Mouse (Mus musculus) CH12F3 (cell line): Measurements from ENCODE around the gene Prdm10.

Experiments used
- in situ Hi-C: fragments of 300-500 bp; cut with MboI; formaldehyde crosslinking; loops from 2 replicates; pipeline ENCODE4 v1.14.3; 2020; ENCODE audit warnings: low sequenced_read_pairs

Prdm10 gene

GRCm38 (mm10) chr9:31280366-31281010 is at the start of gene Prdm10:
Gene Prdm10, plus strand, starts transcription at chr9:31280538.
- in situ Hi-C loops, result no loop called here

GRCm38 (mm10) chr9:31235030-31235429 is 45.3 kb upstream of the Prdm10 start:
- in situ Hi-C loops, result no loop called here

- in situ Hi-C loops, result no loop called here
These were observed 44.8 kb upstream of the Prdm10 start for GRCm38 (mm10) chr9:31235489-31235888.

- in situ Hi-C loops, result no loop called here
These were observed 44.3 kb upstream of the Prdm10 start for GRCm38 (mm10) chr9:31236079-31236478.

- in situ Hi-C loops, result no loop called here
These were observed 41.8 kb upstream of the Prdm10 start for GRCm38 (mm10) chr9:31238526-31238925.

GRCm38 (mm10) chr9:31239551-31239950 is 40.8 kb upstream of the Prdm10 start:
- in situ Hi-C loops, result no loop called here

GRCm38 (mm10) chr9:31240522-31241207 is 39.7 kb upstream of the Prdm10 start:
- in situ Hi-C loops, result no loop called here

- in situ Hi-C loops, result no loop called here
These were observed 39.1 kb upstream of the Prdm10 start for GRCm38 (mm10) chr9:31241208-31241699.

- in situ Hi-C loops, result no loop called here
These were observed 36.9 kb upstream of the Prdm10 start for GRCm38 (mm10) chr9:31243306-31243938.

- in situ Hi-C loops, result no loop called here
These were observed 36.4 kb upstream of the Prdm10 start for GRCm38 (mm10) chr9:31243939-31244333.

GRCm38 (mm10) chr9:31245006-31245405 is 35.3 kb upstream of the Prdm10 start:
- in situ Hi-C loops, result no loop called here

- in situ Hi-C loops, result no loop called here
These were observed 33.9 kb upstream of the Prdm10 start for GRCm38 (mm10) chr9:31246421-31246820.

GRCm38 (mm10) chr9:31247447-31248220 is 32.7 kb upstream of the Prdm10 start:
- in situ Hi-C loops, result no loop called here

- in situ Hi-C loops, result no loop called here
These were observed 28.0 kb upstream of the Prdm10 start for GRCm38 (mm10) chr9:31252182-31252799.

GRCm38 (mm10) chr9:31253311-31253734 is 27.0 kb upstream of the Prdm10 start:
- in situ Hi-C loops, result no loop called here

- in situ Hi-C loops, result no loop called here
These were observed 26.3 kb upstream of the Prdm10 start for GRCm38 (mm10) chr9:31253866-31254696.

GRCm38 (mm10) chr9:31254697-31255004 is 25.7 kb upstream of the Prdm10 start:
- in situ Hi-C loops, result no loop called here

- in situ Hi-C loops, result no loop called here
These were observed 24.4 kb upstream of the Prdm10 start for GRCm38 (mm10) chr9:31255953-31256352.

- in situ Hi-C loops, result no loop called here
These were observed 22.1 kb upstream of the Prdm10 start for GRCm38 (mm10) chr9:31258237-31258636.

GRCm38 (mm10) chr9:31260219-31260618 is 20.1 kb upstream of the Prdm10 start:
- in situ Hi-C loops, result no loop called here
